Mouse (Mus musculus) hindbrain, postnatal 0 days (tissue): ENCODE measurements around the gene Sgf29. TPM values are rescaled to one million over a fixed set of nuclear protein-coding genes. Genes with fewer than 3 reads are reported as not detected.

Source experiments
- ATAC-seq: fragments of 200-750 bp; cut with Nextera tagmentation; 2 replicates; pipeline ENCODE4 v1.8.0; 2017; ENCODE audit warnings: mild to moderate bottlenecking, moderate TSS enrichment, moderate library complexity
- DNase-seq: peaks from one replicate; pipeline ENCODE4 v3.0.0-alpha.2; 2015; ENCODE audit warnings: low spot score
- H3K27ac ChIP-seq: fragments of 300-500 bp; sonication (generic); 2 replicates; pipeline ENCODE4 v1.5.1; 2014; ENCODE audit warnings: mild to moderate bottlenecking
- H3K27me3 ChIP-seq: fragments of 300-500 bp; sonication (generic); 2 replicates; pipeline ENCODE4 v1.6.1; 2014; ENCODE audit warnings: low read length, mixed read lengths; ENCODE audit not compliant: insufficient read depth
- H3K36me3 ChIP-seq: fragments of 300-500 bp; sonication (generic); 2 replicates; pipeline ENCODE4 v1.6.1; 2014; ENCODE audit warnings: low read length, mixed read lengths; ENCODE audit not compliant: insufficient read depth
- H3K4me1 ChIP-seq: fragments of 300-500 bp; sonication (generic); 2 replicates; pipeline ENCODE4 v1.6.1; 2014; ENCODE audit warnings: antibody characterized with exemption, low read length, mixed read lengths; ENCODE audit not compliant: insufficient read depth
- H3K4me2 ChIP-seq: fragments of 300-500 bp; sonication (generic); 2 replicates; pipeline ENCODE4 v1.6.1; 2014; ENCODE audit warnings: low read depth, mild to moderate bottlenecking, low read length, moderate library complexity, mixed read lengths
- H3K4me3 ChIP-seq: fragments of 300-500 bp; sonication (generic); 2 replicates; pipeline ENCODE4 v1.5.1; 2014; ENCODE audit warnings: low read length
- H3K9ac ChIP-seq: fragments of 300-500 bp; sonication (generic); replicated peaks from 2 replicates; pipeline ENCODE4 v1.6.1; 2014; ENCODE audit warnings: mild to moderate bottlenecking, low read length, moderate library complexity, mixed read lengths
- H3K9me3 ChIP-seq: fragments of 300-500 bp; sonication (generic); 2 replicates; pipeline ENCODE4 v1.6.1; 2016; ENCODE audit warnings: low read length, mixed read lengths
- CTCF ChIP-seq: IDR thresholded peaks from 2 replicates; pipeline ENCODE4 v1.5.1; 2016; ENCODE audit warnings: antibody characterized with exemption, control low read depth, low read depth
- WGBS: fragments of 180-500 bp; shearing (Covaris S2); extraction: QIAGEN DNeasy Blood & Tissue Kit; methylation state at CpG from one replicate; pipeline ENCODE4 v1.1.7; 2014; 5-methylcytosine and 5-hydroxymethylcytosine counted together
- polyA plus RNA-seq: library from polyadenylated mRNA; unstranded; fragments of >200 nt; fragmentation: Nextera tagmentation; extraction: Ambion mirVana; gene quantifications from 2 replicates; pipeline ENCODE4 v1.2.1, GENCODE M21; 2015
- total RNA-seq: library from RNA; depleted of rRNA; stranded (reverse); fragments of >200 nt; gene quantifications from 2 replicates; pipeline ENCODE4 v1.2.3, GENCODE M21; 2014; rRNA removed

Sgf29 gene
- total and polyA plus RNA-seq, 2 experiments from 2014 or later = 36.3 to 47.0 TPM

DNA sequence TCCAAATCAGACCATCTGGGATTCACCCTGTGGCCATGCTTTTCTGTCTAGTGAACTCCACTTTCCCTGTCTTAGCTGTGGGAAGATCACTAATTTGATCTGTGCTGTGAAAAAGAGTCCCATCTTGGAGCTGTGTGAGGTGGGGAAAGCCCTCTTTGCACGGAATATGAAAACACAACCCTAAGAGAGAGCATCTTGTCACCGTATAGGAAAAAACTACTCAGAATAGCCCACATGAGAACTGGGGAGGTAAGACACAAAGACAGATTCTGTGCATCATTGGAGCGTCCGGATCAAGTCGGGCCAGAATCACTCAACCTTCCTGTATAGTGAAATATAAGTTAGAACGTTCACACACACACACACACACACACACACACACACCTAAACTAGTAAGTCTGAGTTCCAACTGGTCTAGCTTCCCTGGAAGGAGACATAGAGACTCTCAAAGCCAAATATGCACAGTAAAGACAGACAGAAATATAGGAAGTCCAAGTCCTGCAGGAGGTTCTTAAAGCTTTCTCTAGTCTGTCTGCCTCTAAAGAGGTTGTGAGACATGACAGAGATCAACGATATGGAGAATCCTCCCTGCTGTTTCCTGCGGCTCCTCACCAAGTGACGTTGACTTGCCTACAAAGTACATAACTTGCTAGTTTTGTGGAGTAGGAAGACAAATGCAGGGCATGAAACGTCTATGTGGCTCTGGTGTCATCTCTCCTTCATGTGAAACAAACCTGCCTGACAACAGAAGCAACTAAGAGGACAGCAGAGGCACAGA, 59.3 kb downstream of the Sgf29 start:
- no peaks in the 10 kb centered on the region; the same call in 1 of the 2 replicates for H3K27me3 ChIP-seq
- H3K9me3 ChIP-seq = no peaks in the 10 kb centered on the region
- H3K4me2 ChIP-seq = no peak overlapping the region
- no peaks in the 10 kb centered on the region; the same call in 1 of the 2 replicates for H3K4me1 ChIP-seq
- no peak overlapping the region for H3K27ac ChIP-seq
- no peak for DNase-seq
- no peaks in the 10 kb centered on the region for H3K36me3 ChIP-seq
- no peak for ATAC-seq
- no peak for TF ChIP-seq CTCF
- WGBS = 82% methylated on average over 10 of the region's 10 CpGs
- H3K9ac ChIP-seq = no peak overlapping the region
- H3K4me3 ChIP-seq = no peak overlapping the region

DNA sequence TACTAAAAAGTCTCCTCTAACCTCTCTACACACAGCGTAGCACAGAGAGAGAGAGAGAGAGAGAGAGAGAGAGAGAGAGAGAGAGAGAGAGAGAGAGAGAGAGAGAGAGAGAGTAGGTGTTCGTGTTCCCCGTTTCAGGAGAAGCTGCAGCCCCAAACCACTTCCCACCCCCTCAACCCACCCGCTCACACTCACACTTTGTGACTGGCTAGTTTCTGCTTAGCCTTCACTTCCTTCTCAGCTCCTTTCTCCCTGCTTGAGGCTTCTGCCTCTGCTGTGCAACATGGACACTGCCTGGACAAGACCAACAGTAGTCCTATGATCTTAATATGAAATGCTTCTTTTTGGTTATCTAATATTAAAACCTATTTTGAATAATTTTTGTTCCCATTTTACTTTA, 61.2 kb downstream of the Sgf29 start:
- H3K9ac ChIP-seq = no peak overlapping the region
- no peaks in the 10 kb centered on the region; the same call in 1 of the 2 replicates for H3K27me3 ChIP-seq
- no peak overlapping the region for H3K4me2 ChIP-seq
- DNase-seq (no peak), ATAC-seq (no peak)
- no peak overlapping the region for H3K4me3 ChIP-seq
- H3K36me3 ChIP-seq = no peaks in the 10 kb centered on the region
- 64% methylated on average over 4 of the region's 4 CpGs for WGBS
- no peaks in the 10 kb centered on the region for H3K9me3 ChIP-seq
- no peaks in the 10 kb centered on the region for H3K4me1 ChIP-seq
- TF ChIP-seq CTCF = no peak
- H3K27ac ChIP-seq = no peak overlapping the region

DNA sequence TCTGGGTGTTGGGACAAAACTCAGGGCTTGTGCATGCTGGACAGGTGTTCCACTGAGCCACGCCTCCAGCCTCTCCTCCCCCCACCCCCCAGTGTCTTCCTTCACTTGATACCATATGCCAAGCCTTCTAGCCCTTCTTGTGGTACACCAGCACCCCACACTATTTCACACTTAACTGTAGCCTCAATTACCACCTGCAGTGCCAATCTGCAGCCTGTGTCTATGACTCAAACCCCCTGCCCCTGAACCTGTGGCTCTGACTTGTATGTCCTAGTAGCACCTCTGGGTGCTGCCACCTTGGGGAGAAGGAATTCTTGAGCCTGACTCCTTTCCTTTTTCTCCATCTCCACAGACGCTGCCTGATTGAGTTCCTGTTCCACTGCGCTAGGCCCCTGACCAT, 62.8 kb downstream of the Sgf29 start:
- Histone ChIP-seq H3K27me3 (no peaks in the 10 kb centered on the region; the same call in 1 of the 2 replicates), H3K9ac (no peak overlapping the region), H3K36me3 (no peaks in the 10 kb centered on the region), H3K4me3 (no peak overlapping the region), H3K27ac (no peak overlapping the region), H3K9me3 (no peaks in the 10 kb centered on the region), H3K4me1 (no peaks in the 10 kb centered on the region), H3K4me2 (no peak overlapping the region)
- no peak for ATAC-seq
- DNase-seq = no peak
- WGBS = 80% methylated on average over 3 of the region's 3 CpGs
- no peak for TF ChIP-seq CTCF

DNA sequence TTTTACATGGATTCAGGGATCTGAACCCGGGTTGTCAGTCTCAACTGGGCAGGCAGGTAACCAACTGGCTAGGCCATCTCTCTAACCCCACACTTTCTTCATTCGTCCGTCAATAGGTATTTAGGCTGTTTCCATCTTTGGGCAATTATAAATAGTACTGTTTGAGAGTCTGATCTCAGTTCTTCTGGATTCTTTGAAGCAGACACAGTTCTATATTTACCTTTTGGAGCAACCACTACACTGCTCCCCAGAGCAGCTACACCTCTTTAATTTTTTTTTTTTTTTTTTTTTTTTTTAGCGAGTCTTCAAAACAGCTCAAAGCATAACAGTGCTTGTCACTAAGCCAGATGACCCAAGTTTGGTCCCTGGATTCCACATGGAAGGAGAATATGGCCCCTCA, 66.6 kb downstream of the Sgf29 start:
- Histone ChIP-seq H3K9me3 (no peaks in the 10 kb centered on the region), H3K4me2 (no peak overlapping the region), H3K4me3 (no peak overlapping the region), H3K36me3 (no peaks in the 10 kb centered on the region), H3K27me3 (no peaks in the 10 kb centered on the region), H3K27ac (no peak overlapping the region), H3K4me1 (no peaks in the 10 kb centered on the region), H3K9ac (no peak overlapping the region)
- no peak for TF ChIP-seq CTCF
- ATAC-seq (no peak), DNase-seq (no peak)
- WGBS = 78% methylated on average over 4 of the region's 4 CpGs

DNA sequence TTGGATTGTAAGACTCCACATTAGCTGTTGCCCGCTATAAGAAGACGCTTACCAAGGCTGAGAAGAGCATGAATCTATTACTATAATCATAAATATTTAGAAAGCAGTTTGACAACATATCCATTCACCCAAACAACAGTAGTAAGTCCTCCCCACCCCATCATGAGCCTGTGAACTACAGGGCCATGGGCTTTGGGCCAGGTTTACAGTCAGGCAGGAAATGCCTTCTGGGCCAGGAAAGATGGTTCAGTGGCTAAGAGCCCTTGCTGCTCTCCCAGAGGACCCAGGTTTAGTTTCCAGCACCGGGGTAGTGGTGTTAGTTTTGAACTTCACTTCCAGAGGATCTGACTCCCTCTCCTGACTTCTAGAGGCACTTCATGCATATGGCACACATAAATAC, 68.5 kb downstream of the Sgf29 start:
- H3K4me2 ChIP-seq = no peak overlapping the region
- H3K27ac ChIP-seq = no peak overlapping the region
- no peak overlapping the region for H3K4me3 ChIP-seq
- H3K36me3 ChIP-seq = no peaks in the 10 kb centered on the region
- ATAC-seq (no peak), DNase-seq (no peak)
- no peaks in the 10 kb centered on the region for H3K9me3 ChIP-seq
- 89% methylated on average over 3 of the region's 3 CpGs for WGBS
- H3K9ac ChIP-seq = no peak overlapping the region
- no peak for TF ChIP-seq CTCF
- no peaks in the 10 kb centered on the region for H3K27me3 ChIP-seq
- no peaks in the 10 kb centered on the region for H3K4me1 ChIP-seq

DNA sequence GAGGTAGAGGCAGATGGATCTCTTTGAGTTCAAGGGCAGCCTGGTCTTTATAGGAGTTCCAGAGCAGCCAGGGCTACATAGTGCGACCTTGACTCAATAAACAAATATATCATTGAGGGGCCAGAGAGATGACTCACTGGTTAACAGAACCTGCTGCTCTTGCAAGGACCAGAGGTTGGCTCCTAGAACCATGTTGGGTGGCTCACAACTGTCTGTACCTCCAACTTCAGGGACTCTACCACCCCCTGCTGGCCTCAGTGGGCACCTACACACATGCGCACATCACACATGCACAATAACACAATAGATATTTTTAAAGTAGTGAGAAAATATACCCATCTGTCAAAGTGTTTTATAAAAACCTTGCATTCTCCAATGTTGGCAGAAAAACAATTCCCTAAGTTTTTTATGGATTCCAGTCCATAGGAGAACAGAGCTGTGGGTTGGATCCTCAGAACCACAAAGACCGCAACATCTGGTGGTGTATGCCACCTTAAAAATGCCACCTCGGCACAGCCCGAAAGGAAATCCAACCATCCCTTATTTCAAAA, 69.8 kb downstream of the Sgf29 start:
- H3K27me3 ChIP-seq = no peaks in the 10 kb centered on the region
- WGBS = 94% methylated on average over 5 of the region's 5 CpGs
- no peak for DNase-seq
- TF ChIP-seq CTCF = no peak
- no peak overlapping the region for H3K9ac ChIP-seq
- H3K9me3 ChIP-seq = no peaks in the 10 kb centered on the region
- no peak overlapping the region for H3K4me3 ChIP-seq
- no peak overlapping the region for H3K27ac ChIP-seq
- no peaks in the 10 kb centered on the region for H3K36me3 ChIP-seq
- no peak for ATAC-seq
- H3K4me1 ChIP-seq = no peaks in the 10 kb centered on the region
- no peak overlapping the region for H3K4me2 ChIP-seq

DNA sequence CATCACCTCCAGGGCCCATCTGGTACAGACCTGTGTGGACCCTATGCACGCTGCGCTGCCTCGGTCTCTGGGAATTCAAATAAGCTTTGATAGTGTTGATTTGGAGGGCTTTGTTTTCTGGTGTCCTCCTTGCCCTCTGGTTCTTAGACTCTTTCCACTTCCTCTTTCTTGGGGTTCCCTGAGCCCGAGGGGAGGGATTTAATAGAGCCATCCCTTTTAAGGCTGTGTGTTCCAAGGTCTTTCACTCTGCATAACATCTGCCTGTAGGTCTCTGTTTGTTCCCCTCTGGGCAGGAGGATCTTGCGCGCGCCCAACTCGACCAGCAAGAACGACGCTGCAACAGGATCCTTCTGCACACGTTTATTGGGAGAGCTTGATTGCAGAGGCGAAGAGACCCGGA, 72.5 kb downstream of the Sgf29 start:
- ATAC-seq (no peak), DNase-seq (no peak)
- Histone ChIP-seq H3K4me2 (no peak overlapping the region), H3K27me3 (no peaks in the 10 kb centered on the region), H3K4me3 (no peak overlapping the region), H3K9me3 (no peaks in the 10 kb centered on the region), H3K9ac (no peak overlapping the region), H3K27ac (no peak overlapping the region), H3K36me3 (no peaks in the 10 kb centered on the region), H3K4me1 (no peaks in the 10 kb centered on the region)
- WGBS = 90% methylated on average over 13 of the region's 13 CpGs
- TF ChIP-seq CTCF = no peak

Other genes with a start within 250 kb of the Sgf29 start
- 0.16 TPM in 1 of 2 replicates, not detected in the other for gene Cd19, start 234.4 kb upstream of the Sgf29 start, total RNA-seq
- gene Cd19, start 234.4 kb upstream of the Sgf29 start, polyA plus RNA-seq = 0.05 TPM in 1 of 2 replicates, not detected in the other
- 22.2 and 22.5 TPM in 2 replicates for gene Rabep2, start 220.6 kb upstream of the Sgf29 start, total RNA-seq
- 19.2 TPM in 2 replicates for gene Rabep2, start 220.6 kb upstream of the Sgf29 start, polyA plus RNA-seq
- gene Atp2a1, start 186.2 kb upstream of the Sgf29 start, total RNA-seq = 0.99 and 5.4 TPM in 2 replicates
- gene Atp2a1, start 186.2 kb upstream of the Sgf29 start, polyA plus RNA-seq = 0.40 and 0.68 TPM in 2 replicates
- 34.1 and 41.1 TPM in 2 replicates for gene Sh2b1, start 173.9 kb upstream of the Sgf29 start, total RNA-seq
- 50.4 and 54.5 TPM in 2 replicates for gene Sh2b1, start 173.9 kb upstream of the Sgf29 start, polyA plus RNA-seq
- 62.5 and 66.1 TPM in 2 replicates for gene Tufm, start 161.9 kb upstream of the Sgf29 start, total RNA-seq
- gene Tufm, start 161.9 kb upstream of the Sgf29 start, polyA plus RNA-seq = 106 TPM in 2 replicates
- gene Atxn2l, start 145.9 kb upstream of the Sgf29 start, total RNA-seq = 71.1 and 72.3 TPM in 2 replicates
- 45.9 and 54.0 TPM in 2 replicates for gene Atxn2l, start 145.9 kb upstream of the Sgf29 start, polyA plus RNA-seq
- 112 and 118 TPM in 2 replicates for gene Eif3c, start 82.9 kb upstream of the Sgf29 start, total RNA-seq
- 198 and 204 TPM in 2 replicates for gene Eif3c, start 82.9 kb upstream of the Sgf29 start, polyA plus RNA-seq
- gene Apobr, start 64.4 kb upstream of the Sgf29 start, total RNA-seq = 0.25 and 6.3 TPM in 2 replicates
- 0.47 and 0.50 TPM in 2 replicates for gene Apobr, start 64.4 kb upstream of the Sgf29 start, polyA plus RNA-seq
- gene Cln3, start 63.5 kb upstream of the Sgf29 start, total RNA-seq = 27.7 and 34.2 TPM in 2 replicates
- 22.3 and 25.1 TPM in 2 replicates for gene Cln3, start 63.5 kb upstream of the Sgf29 start, polyA plus RNA-seq
- gene Il27, start 54.4 kb upstream of the Sgf29 start, total RNA-seq = 0.94 TPM in 1 of 2 replicates, not detected in the other
- gene Il27, start 54.4 kb upstream of the Sgf29 start, polyA plus RNA-seq = not detected in 2 replicates
- gene Nupr1, start 18.4 kb upstream of the Sgf29 start, total RNA-seq = 5.9 and 6.7 TPM in 2 replicates
- 19.1 and 19.5 TPM in 2 replicates for gene Nupr1, start 18.4 kb upstream of the Sgf29 start, polyA plus RNA-seq
- gene Sult1a1, start 27.1 kb downstream of the Sgf29 start, total RNA-seq = 22.1 and 34.8 TPM in 2 replicates
- 19.4 and 22.4 TPM in 2 replicates for gene Sult1a1, start 27.1 kb downstream of the Sgf29 start, polyA plus RNA-seq
- 67.1 and 122 TPM in 2 replicates for gene Bola2, start 46.1 kb downstream of the Sgf29 start, total RNA-seq
- 164 and 172 TPM in 2 replicates for gene Bola2, start 46.1 kb downstream of the Sgf29 start, polyA plus RNA-seq
- gene Slx1b, start 46.5 kb downstream of the Sgf29 start, total RNA-seq = 17.0 and 17.6 TPM in 2 replicates
- gene Slx1b, start 46.5 kb downstream of the Sgf29 start, polyA plus RNA-seq = 8.6 and 9.3 TPM in 2 replicates
- gene Coro1a, start 58.5 kb downstream of the Sgf29 start, total RNA-seq = 113 and 150 TPM in 2 replicates
- gene Coro1a, start 58.5 kb downstream of the Sgf29 start, polyA plus RNA-seq = 88.1 and 93.7 TPM in 2 replicates
- gene Mapk3, start 110.3 kb downstream of the Sgf29 start, total RNA-seq = 109 and 132 TPM in 2 replicates
- 99.9 and 107 TPM in 2 replicates for gene Mapk3, start 110.3 kb downstream of the Sgf29 start, polyA plus RNA-seq
- gene Gdpd3, start 117.0 kb downstream of the Sgf29 start, total RNA-seq = 0.43 and 3.4 TPM in 2 replicates
- gene Gdpd3, start 117.0 kb downstream of the Sgf29 start, polyA plus RNA-seq = 0.92 and 0.99 TPM in 2 replicates
- 163 and 240 TPM in 2 replicates for gene Ypel3, start 127.6 kb downstream of the Sgf29 start, total RNA-seq
- gene Ypel3, start 127.6 kb downstream of the Sgf29 start, polyA plus RNA-seq = 239 and 242 TPM in 2 replicates
- 0.16 and 2.1 TPM in 2 replicates for gene Tbx6, start 132.2 kb downstream of the Sgf29 start, total RNA-seq
- gene Tbx6, start 132.2 kb downstream of the Sgf29 start, polyA plus RNA-seq = 0.26 and 0.29 TPM in 2 replicates
- gene Ppp4c, start 143.2 kb downstream of the Sgf29 start, total RNA-seq = 126 and 199 TPM in 2 replicates
- 142 and 143 TPM in 2 replicates for gene Ppp4c, start 143.2 kb downstream of the Sgf29 start, polyA plus RNA-seq
- 40.1 and 44.8 TPM in 2 replicates for gene Fam57b, start 148.4 kb downstream of the Sgf29 start, total RNA-seq
- 40.7 and 44.3 TPM in 2 replicates for gene Fam57b, start 148.4 kb downstream of the Sgf29 start, polyA plus RNA-seq
- not detected in 2 replicates for gene 4930451I11Rik, start 182.3 kb downstream of the Sgf29 start, total RNA-seq
- gene 4930451I11Rik, start 182.3 kb downstream of the Sgf29 start, polyA plus RNA-seq = 0.54 TPM in 1 of 2 replicates, not detected in the other
- 40.5 and 57.3 TPM in 2 replicates for gene Doc2a, start 198.1 kb downstream of the Sgf29 start, total RNA-seq
- gene Doc2a, start 198.1 kb downstream of the Sgf29 start, polyA plus RNA-seq = 31.3 and 37.6 TPM in 2 replicates
- 4.3 and 9.4 TPM in 2 replicates for gene Hirip3, start 212.7 kb downstream of the Sgf29 start, total RNA-seq
- gene Hirip3, start 212.7 kb downstream of the Sgf29 start, polyA plus RNA-seq = 20.6 and 21.1 TPM in 2 replicates
- gene Ino80e, start 213.1 kb downstream of the Sgf29 start, total RNA-seq = 61.0 and 66.9 TPM in 2 replicates
- 85.2 and 85.5 TPM in 2 replicates for gene Ino80e, start 213.1 kb downstream of the Sgf29 start, polyA plus RNA-seq
- gene Taok2, start 235.4 kb downstream of the Sgf29 start, total RNA-seq = 140 and 143 TPM in 2 replicates
- gene Taok2, start 235.4 kb downstream of the Sgf29 start, polyA plus RNA-seq = 41.0 and 43.7 TPM in 2 replicates